Mouse (Mus musculus) gastrocnemius, postnatal 4 days (tissue): ENCODE measurements around the gene Ipo9. TPM values are rescaled to one million over a fixed set of nuclear protein-coding genes. Genes with fewer than 3 reads are reported as not detected.
A peak's percentile ranks its signal among the peaks of the same experiment; 100 is the strongest.
"Not testable (repeated sequence)": the region's sequence is repeated elsewhere in the genome, so short reads cannot be mapped to it uniquely, and the experiment has no call there.

Experiments
- DNase-seq, 2 experiments: peaks; one replicate each; pipeline ENCODE4 v3.0.0; 2021 to 2022; ENCODE audit warnings: low spot score in 2 of 2, mixed read lengths in 2 of 2
- total RNA-seq, 2 experiments: library from RNA; stranded (reverse); gene quantifications; 2 replicates each; pipeline ENCODE4 v1.2.3; 2021

Gene Ipo9
- total RNA-seq, 2 experiments from 2014 or later: 89.2 to 90.6 TPM

DNA sequence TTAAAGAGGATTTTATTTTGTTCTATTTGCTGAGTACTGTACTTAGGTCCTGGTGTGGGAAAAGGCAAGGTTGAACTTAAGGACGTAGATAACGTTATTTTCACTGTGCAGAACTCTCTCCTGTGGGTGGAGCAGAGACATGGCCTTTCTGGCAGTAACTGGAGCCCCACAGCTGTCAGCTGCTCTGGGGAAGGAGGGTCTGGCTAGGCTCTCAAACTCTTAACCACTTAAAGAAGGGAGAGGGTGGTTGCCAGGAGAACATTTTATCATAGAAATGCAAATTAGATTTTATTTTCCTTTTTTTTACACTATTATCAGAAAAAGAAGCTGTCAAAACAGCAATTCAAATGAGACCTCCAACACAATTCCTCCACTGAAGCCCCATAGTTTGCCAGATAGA, 5.5 kb upstream of the Ipo9 start:
- peak in 1 of 2 experiments; percentile 36 for DNase-seq

DNA sequence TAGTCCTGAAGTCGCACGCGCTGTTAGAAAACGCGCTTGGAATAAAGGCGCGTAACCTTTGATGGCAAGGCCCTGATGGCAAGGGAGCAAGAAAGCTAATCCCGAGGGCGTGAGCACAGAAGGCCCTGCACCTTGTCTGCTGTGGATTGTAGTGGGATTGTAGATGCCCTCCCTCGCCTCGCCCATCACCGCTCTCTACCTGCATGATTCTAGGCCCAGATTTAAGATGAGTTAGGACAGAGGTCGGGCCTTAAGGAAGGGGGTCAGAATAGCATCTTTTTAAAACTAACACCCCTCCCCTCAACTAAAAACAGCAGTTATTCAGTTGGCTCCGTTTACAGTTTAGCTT, 344 bp upstream of the Ipo9 start:
- no peak for DNase-seq

- DNase-seq: no peak
Measured at GRCm38 (mm10) chr1:135427390-135427789, 2.9 kb downstream of the Ipo9 start.

DNA sequence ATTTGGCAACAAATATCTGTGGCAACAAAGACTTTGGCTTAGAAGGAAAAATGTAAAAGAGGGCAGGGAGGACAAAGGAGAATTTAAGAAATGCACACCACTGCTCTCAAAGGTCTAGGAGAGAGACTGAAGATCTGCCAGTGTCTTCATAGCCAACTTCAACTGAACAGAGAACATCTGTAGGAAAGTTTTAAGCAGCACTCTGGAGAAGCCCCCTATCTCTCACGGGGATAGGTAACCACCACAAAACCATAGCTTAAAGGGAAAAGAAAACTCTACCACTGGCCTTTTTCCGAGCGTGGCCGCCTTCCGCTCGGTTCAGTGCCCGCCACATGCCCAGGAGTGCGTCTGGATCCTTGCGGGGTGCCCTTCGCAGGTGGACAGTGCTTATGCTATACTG, 3.7 kb downstream of the Ipo9 start:
- no peak for DNase-seq

- DNase-seq: no peak
Measured at GRCm38 (mm10) chr1:135422772-135423171, 7.5 kb downstream of the Ipo9 start.

DNA sequence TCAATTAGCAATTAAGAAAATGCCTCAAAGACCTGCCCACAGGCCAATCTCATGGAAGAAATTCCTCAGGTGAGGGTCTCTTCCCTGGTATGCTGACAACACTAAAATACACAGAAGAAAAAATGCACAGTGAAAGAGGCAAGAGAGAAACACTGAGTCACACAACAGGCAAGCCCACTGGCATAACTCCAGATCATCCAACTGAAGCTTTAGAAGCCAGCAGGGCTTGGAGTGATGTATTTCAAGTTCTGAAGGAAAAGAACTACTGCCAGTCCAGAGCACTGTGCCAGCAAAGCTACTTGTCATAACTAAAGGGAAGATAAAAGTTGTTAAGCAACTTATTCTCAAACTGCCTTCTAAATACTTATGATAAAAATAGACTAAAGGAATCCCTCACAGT, 16.3 kb downstream of the Ipo9 start:
- DNase-seq: no peak

- DNase-seq: no peak
Measured at GRCm38 (mm10) chr1:135412130-135412529, 18.2 kb downstream of the Ipo9 start.

DNA sequence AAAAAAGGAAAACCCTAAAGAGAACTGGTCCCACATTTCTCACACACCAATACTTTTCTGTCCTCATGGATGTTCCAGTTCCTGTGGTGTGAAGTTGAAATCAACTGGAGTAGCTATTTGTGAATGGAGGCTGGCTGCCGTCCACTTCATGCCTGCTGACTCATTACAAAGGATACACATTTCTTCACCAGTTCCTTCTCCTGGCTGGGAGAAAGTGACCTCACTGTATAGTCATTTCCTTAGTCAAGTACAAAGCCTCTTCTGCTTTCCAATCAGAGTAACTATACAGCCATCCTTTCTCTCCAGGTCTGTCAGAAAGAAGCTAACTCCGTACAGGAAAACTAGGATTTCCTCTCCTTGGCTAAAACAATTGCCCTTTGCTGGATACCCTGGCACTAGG, 19.3 kb downstream of the Ipo9 start:
- peak in 1 of 2 experiments; percentile 24 for DNase-seq

GRCm38 (mm10) chr1:135408973-135409372, 21.3 kb downstream of the Ipo9 start:
- no peak for DNase-seq

DNA sequence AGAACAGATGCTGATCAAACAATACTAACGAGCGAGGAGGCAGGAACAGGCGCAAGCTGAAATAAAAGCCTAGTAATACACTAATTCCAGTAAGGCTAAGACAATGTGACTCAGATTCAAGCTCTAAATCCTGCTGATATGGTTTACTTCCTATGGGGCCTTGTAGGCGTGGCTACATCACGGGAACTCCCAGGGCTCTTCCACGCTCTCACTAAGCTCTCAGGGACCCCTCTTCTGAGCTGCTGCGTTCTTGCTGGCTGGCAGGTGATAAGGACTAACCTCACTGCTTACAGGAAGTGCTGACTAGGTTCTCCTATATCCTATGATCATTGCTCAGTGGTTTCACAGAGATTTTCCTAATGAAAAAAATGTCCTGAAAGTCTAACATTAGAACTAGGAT, 24.9 kb downstream of the Ipo9 start:
- DNase-seq: no peak

- DNase-seq: no peak
Measured at GRCm38 (mm10) chr1:135401452-135402110, 28.7 kb downstream of the Ipo9 start.

DNA sequence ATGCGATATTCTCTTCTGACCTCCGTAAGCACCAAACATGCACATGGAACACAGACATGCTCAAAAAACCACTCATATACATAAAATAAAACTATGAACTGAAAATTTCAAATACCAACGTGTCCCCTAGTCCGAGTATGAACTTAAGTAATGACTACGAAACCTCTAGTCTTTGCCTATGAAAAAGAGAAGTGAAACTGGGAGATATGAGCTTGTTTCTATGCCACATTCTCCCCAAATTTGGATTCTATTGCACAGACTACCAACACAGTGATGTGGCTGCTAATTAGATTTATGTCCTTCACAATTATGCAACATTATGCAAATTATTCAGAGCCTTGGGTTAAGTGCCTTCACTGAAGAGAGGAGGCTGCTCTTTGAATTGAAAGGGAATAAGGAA, 30.8 kb downstream of the Ipo9 start:
- no peak for DNase-seq

GRCm38 (mm10) chr1:135385161-135385560, 45.1 kb downstream of the Ipo9 start:
- no peak for DNase-seq

DNA sequence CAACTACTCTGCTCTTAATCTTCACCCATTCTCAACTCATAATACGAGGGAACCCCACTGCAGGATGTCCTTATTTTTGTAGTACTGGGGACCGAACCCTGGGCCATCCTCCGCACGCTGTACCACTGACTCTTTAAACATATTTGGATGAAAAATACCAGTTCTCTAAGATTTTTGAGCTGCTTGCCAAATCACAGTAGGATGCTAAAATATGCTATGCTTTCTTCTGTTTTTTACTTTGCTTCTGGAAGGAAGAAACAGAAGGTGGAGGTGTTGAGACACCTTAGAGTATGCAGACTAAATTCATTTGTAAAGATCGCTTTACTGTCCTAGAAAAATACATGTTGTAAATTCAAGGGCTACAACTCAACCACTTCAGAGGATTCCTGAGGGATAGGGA, 46.1 kb downstream of the Ipo9 start:
- no peak for DNase-seq

DNA sequence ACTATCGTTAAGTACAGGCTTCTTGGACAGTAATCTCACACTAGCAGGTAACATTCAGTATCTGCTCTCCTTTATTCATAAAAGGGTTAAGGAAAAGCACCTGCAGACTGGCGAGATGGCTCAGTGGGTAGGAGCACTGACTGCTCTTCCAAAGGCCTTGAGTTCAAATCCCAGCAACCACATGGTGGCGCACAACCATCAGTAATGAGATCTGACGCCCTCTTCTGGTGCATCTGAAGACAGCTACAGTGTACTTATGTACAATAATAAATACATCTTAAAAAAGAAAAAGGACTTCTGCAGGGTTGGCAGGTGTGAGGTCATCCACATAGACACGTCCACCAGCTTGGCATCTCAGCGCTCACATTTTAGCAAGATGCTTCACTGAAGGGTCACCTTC, 48.7 kb downstream of the Ipo9 start:
- DNase-seq: not testable (repeated sequence)

DNA sequence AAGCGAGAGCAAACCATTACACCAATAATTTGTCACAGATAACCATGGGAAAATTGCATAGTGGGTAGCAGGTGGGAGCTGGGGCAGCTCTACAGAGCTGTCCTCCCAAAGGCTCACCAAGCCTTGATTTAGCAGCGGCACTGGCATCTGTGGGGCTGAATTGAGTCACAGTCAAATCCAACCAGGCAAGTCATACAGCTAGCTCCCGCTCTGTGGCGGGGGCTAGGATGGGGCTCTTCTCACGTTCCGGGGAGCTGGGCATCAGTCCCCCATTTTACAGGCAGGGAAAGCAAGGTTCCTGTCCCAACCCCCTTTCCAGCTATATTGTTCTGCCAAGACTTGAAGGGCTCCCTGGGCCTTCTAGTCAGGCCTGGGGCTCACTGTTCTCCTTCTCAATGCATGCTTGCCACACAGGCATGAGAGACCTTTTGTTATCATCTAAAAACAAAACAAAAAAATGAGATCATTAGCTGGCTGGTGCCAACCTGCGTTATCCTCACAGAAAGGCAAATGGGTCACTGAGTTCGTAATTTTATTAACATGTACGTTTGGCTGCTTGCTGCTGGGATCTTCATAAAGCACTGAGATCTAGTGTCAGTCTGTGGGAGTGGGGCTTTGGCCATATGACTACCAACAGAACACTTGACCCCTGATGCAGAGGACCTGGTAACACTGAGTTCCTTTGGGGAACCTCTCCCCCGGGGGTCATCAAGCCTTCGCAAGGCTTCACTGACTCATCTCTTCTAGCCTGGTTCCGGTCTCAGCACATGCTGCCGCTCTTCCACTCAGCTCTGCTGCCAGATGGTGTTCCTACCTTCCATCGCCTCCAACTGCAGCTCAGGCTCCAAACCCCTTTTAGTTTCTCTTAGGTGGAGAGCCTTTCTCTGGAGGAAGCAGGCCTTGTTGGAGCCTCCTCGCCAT, 50.0 kb downstream of the Ipo9 start:
- no peak for DNase-seq

DNA sequence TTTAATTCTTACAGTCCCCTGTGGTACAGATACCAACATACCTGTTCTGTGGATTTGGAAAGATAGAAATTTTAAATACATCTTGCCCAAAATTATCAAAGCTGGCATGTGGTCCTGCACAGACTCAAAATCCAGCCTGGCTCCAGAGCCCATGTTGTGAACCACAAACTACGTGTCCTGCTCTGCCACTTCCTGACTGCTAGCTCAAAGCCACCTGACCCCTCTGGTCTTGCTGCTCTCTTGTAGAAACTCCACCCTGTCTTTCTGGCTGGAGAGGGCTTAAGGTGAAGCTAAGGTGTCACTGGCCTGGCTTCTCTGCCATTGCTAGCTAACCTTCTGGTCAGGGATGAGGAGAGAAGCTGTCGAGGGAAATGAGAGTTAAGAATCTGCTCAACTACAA, 51.3 kb downstream of the Ipo9 start:
- DNase-seq: no peak

DNA sequence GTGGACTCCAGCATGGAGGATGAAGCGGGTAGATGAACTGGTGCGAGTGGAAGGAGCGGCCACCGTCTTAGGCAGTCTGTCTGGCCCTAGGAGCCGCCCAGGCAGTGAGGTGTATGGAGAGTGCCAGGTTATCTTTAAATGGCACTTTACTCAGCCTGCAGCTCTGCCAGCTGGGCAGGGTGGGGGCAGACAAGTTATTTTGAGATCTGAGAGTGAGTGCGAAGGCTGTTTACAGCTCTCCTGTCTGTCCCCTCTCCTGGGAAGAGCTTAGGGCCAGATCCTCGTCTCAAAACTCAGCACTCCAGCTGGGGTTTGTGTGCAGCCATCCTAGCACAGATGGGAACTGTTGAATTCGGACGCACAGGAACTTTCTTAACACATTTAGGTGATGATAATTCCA, 51.7 kb downstream of the Ipo9 start:
- no peak for DNase-seq

DNA sequence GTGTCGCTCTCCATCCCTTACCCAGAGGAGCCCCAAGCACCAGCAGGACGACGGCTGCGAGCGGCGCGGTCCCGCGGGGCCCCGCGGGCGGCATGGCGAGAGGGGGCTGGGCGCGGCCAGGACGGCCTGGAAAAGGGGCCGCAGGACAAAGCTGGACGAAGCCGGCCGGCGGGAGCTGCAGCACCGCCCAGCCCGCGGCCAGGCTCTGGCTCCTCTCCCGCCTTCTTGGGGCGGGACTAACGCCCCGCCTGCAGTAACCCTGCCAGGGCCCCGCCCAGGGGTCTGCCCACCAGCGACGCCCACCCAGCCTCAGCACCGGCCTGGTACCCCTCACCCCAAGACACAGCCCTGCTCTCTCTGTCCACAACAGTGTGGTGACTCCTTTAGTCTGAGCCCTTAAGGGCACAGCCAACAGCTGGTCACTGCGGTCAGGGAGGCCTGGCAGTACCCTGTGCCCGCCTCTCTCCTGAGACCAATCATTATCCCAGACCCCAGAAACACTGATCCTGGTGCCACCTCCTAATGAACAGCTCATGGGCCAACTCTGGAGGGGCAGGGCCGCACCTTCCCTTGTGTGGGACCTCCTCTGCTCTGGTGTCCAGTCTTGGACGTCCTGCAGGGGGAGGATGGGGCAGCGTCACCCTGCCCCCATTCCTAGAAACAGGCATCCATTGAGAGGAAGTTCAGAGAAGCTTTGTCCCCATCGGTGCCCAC, 55.3 kb downstream of the Ipo9 start, which contains the start of gene Shisa4:
Gene Shisa4, minus strand, starts transcription at position 370 of the 714 bp plus-strand sequence.
- DNase-seq: peak; percentile 59 to 77

DNA sequence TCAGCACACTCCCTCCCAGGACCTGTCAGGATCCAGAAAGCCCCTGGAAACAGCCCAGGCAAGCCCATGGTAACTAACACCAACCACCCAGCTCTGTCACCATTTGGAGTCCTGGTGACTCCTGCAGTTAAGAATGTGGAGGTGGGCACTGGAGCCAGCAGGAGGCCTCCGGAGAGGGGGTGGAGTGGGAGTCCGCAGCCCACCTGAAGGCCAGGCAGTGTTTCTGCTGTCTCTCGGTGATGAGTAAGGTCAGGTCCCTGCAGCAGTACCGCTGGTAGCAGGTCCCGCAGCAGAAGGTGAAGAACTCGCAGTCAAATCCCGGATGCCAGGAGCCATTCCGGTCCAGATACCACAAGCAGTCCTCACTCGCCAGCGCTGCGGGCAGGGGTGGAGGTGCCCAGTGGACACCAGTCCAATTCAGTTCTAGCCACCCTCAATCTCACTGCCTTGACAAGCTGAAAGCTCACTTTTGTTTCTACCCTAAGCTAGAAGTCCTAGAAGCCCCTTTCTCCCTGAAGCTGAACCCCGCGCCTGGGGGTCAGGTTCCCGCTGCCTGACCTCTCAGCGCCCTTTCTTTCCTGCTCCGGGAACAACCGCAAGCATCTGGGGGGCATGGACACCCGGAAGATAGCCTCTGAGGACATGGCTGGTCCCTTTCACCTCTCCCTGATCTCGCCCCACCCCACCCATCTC, 56.0 kb downstream of the Ipo9 start:
- DNase-seq: no peak

- no peak for DNase-seq
Measured at GRCm38 (mm10) chr1:135373171-135373677, 57.1 kb downstream of the Ipo9 start.
